Mouse (Mus musculus): ENCODE measurements around the gene Nxph1.

DNA sequence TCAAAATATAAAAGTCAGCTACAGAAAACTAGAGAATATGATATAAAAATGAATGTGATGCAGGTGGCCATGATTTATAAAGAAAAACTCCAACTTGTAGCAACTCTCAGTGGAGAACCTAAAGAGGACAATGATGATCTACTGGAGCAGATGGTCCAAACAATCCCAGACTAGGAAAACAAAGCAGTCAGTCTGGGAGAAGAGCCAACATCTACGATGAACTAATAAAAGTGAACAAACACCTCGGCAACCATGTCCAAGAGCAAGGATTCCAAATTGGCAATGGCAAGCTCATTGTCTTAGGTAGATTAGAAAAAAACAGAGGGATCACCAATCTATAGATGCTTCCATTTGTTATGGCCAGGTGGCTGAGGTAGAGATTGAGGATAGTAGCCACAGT lies 211.0 kb downstream of the Nxph1 start:
- TF ChIP-seq CTCF (IDR thresholded peaks at IDR 0.05; ENCODE audit: low read depth, low read length) (no peak), TAL1 (conservative IDR thresholded peaks at IDR 0.05; ENCODE audit: low read depth, low read length) (no peak)

Data from G1E (cell line).